8 mouse cellular contexts compared by ENCODE assay signal in the genomic region with DNA sequence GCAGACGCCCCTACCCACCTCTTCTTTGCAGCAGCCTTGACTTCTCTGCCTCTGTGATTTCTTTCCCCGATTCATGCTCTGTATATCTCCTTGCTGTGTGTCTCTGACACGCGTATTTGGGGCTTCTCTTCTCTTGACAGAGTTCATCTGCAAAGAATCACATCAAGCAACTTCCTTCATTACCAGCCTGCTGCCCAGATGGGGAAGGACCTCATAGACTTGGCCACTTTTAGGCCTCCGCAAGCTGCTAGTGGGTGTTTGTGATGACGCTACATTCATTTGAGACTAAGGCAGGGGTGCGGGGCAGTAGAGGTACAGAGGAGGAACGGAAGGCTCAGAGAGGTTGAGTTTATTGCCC. TPM values are rescaled to one million over a fixed set of nuclear protein-coding genes. Genes with fewer than 3 reads are reported as not detected.
DNase-seq lines count a peak whose midpoint lies in the region; ATAC-seq and TF ChIP-seq lines count a peak whose summit lies in the region.

No protein-coding gene starts in this region.

- no peak for ATAC-seq in embryonic facial prominence, embryonic 12.5 days (ENCODE audit: insufficient number of reproducible peaks, insufficient read depth, low FRiP score, low TSS enrichment)
- ATAC-seq in hindbrain, postnatal 0 days: peak; percentile 57; the same call in 1 of the 2 replicates
- ATAC-seq in liver, embryonic 13.5 days (ENCODE audit: low read depth): no peak

- no peak for TF ChIP-seq CTCF in E14TG2a.4 (conservative IDR thresholded peaks at IDR 0.05; ENCODE audit: low read length)
- no peak for TF ChIP-seq CTCF in hindbrain, postnatal 0 days (IDR thresholded peaks at IDR 0.05; ENCODE audit: low read depth)
- no peak for TF ChIP-seq CTCF in small intestine, adult 2 months (IDR thresholded peaks at IDR 0.05; ENCODE audit: extremely low read depth, insufficient read length, insufficient replicate concordance, low read depth, low read length)

- peak overlapping the region; percentile 47 for H3K27ac ChIP-seq in embryonic facial prominence, embryonic 12.5 days
- peak overlapping the region; percentile 83 for H3K27ac ChIP-seq in hindbrain, postnatal 0 days
- H3K27ac ChIP-seq in liver, embryonic 13.5 days: no peak overlapping the region
- H3K27ac ChIP-seq in small intestine, adult 2 months (ENCODE audit: insufficient read depth, low read depth, low read length): no peak overlapping the region

- no peaks in the 10 kb centered on the region for H3K9me3 ChIP-seq in E14TG2a.4 (ENCODE audit: low read length)
- no peaks in the 10 kb centered on the region for H3K9me3 ChIP-seq in embryonic facial prominence, embryonic 12.5 days
- no peaks in the 10 kb centered on the region for H3K9me3 ChIP-seq in hindbrain, postnatal 0 days (ENCODE audit: low read length)
- no peaks in the 10 kb centered on the region for H3K9me3 ChIP-seq in liver, embryonic 13.5 days (replicated peaks)

- H3K9ac ChIP-seq in embryonic facial prominence, embryonic 12.5 days: peak overlapping the region; percentile 52
- H3K9ac ChIP-seq in hindbrain, postnatal 0 days (replicated peaks; ENCODE audit: low read length): peak overlapping the region; percentile 44
- H3K9ac ChIP-seq in liver, embryonic 13.5 days: peak overlapping the region; percentile 18; the same call in 1 of the 2 replicates

- no peaks in the 10 kb centered on the region; the same call in 1 of the 2 replicates for H3K27me3 ChIP-seq in E14TG2a.4 (ENCODE audit: insufficient read depth, low read length)
- H3K27me3 ChIP-seq in embryonic facial prominence, embryonic 12.5 days: no peaks in the 10 kb centered on the region
- H3K27me3 ChIP-seq in hindbrain, postnatal 0 days (ENCODE audit: insufficient read depth, low read length): no peaks in the 10 kb centered on the region
- H3K27me3 ChIP-seq in liver, embryonic 13.5 days: no peaks in the 10 kb centered on the region
- H3K27me3 ChIP-seq in small intestine, adult 2 months (ENCODE audit: control insufficient read depth, insufficient read depth, low read length): no peaks in the 10 kb centered on the region

- H3K4me1 ChIP-seq in E14TG2a.4 (replicated peaks; ENCODE audit: low read depth, low read length): peaks cover 42% of the 10 kb centered on the region
- H3K4me1 ChIP-seq in embryonic facial prominence, embryonic 12.5 days: peaks cover 5% of the 10 kb centered on the region; the same call in 1 of the 2 replicates
- no peaks in the 10 kb centered on the region for H3K4me1 ChIP-seq in hindbrain, postnatal 0 days (ENCODE audit: insufficient read depth, low read length)
- peaks cover 14% of the 10 kb centered on the region for H3K4me1 ChIP-seq in liver, embryonic 13.5 days (replicated peaks)
- peaks cover 7% of the 10 kb centered on the region; the same call in 1 of the 2 replicates for H3K4me1 ChIP-seq in small intestine, adult 2 months (ENCODE audit: control insufficient read depth, insufficient read depth, insufficient read length, low read length)

- DNase-seq in kidney, adult 11 months: peak; percentile 8
- DNase-seq in kidney, adult 18-20 months: no peak
- peak; percentile 7 for DNase-seq in hindbrain, postnatal 0 days (ENCODE audit: low spot score)
- no peak for DNase-seq in liver, embryonic 13.5 days
- DNase-seq in gastrocnemius, adult 18-20 months (ENCODE audit: low spot score): no peak

- WGBS in embryonic facial prominence, embryonic 12.5 days: 39% methylated on average over 8 of the region's 8 CpGs
- 28% methylated on average over 8 of the region's 8 CpGs for WGBS in hindbrain, postnatal 0 days
- 40% methylated on average over 8 of the region's 8 CpGs for WGBS in liver, embryonic 13.5 days (ENCODE audit: insufficient replicate concordance)
- 25% methylated on average over 8 of the region's 8 CpGs for WGBS in small intestine, adult 2 months

- no peak for TF ChIP-seq POLR2A in small intestine, adult 2 months (IDR thresholded peaks at IDR 0.05; ENCODE audit: low read depth, low read length)

- H3K4me3 ChIP-seq in E14TG2a.4 (replicated peaks; ENCODE audit: low read length): peak overlapping the region; percentile 83
- H3K4me3 ChIP-seq in embryonic facial prominence, embryonic 12.5 days: peak overlapping the region; percentile 59
- peak overlapping the region; percentile 48 for H3K4me3 ChIP-seq in hindbrain, postnatal 0 days (ENCODE audit: low read length)
- H3K4me3 ChIP-seq in liver, embryonic 13.5 days (replicated peaks): peak overlapping the region; percentile 67
- H3K4me3 ChIP-seq in small intestine, adult 2 months (ENCODE audit: low read depth, low read length): peak overlapping the region; percentile 88

- peak overlapping the region; percentile 70 for H3K4me2 ChIP-seq in embryonic facial prominence, embryonic 12.5 days (replicated peaks)
- H3K4me2 ChIP-seq in hindbrain, postnatal 0 days (ENCODE audit: low read depth, low read length): peak overlapping the region; percentile 94
- H3K4me2 ChIP-seq in liver, embryonic 13.5 days: peak overlapping the region; percentile 70

- H3K36me3 ChIP-seq in E14TG2a.4 (ENCODE audit: insufficient read depth, low read length): peaks cover 39% of the 10 kb centered on the region
- H3K36me3 ChIP-seq in embryonic facial prominence, embryonic 12.5 days: peaks cover 13% of the 10 kb centered on the region; the same call in 1 of the 2 replicates
- no peaks in the 10 kb centered on the region; the same call in none of the 2 replicates for H3K36me3 ChIP-seq in hindbrain, postnatal 0 days (ENCODE audit: insufficient read depth, low read length)
- H3K36me3 ChIP-seq in liver, embryonic 13.5 days: peaks cover 4% of the 10 kb centered on the region; the same call in 1 of the 2 replicates
- H3K36me3 ChIP-seq in small intestine, adult 2 months (ENCODE audit: control insufficient read depth, insufficient read depth, low read length): peaks cover 10% of the 10 kb centered on the region; the same call in 1 of the 2 replicates

RNA-seq across cellular contexts. Expression of gene Mks1, which starts 0.6 kb away (rescaled TPM):
- polyA plus RNA-seq in embryonic facial prominence, embryonic 12.5 days (2016; fragmentation: Nextera tagmentation; extraction: Ambion mirVana): 19.8 and 20.6 TPM in 2 replicates
- total RNA-seq in hindbrain, postnatal 0 days (2014; rRNA removed): 10.2 and 17.4 TPM in 2 replicates
- polyA plus RNA-seq in hindbrain, postnatal 0 days (2015; fragmentation: Nextera tagmentation; extraction: Ambion mirVana): 8.0 and 8.4 TPM in 2 replicates
- polyA plus RNA-seq in liver, embryonic 13.5 days (2015; fragmentation: Nextera tagmentation; extraction: Ambion mirVana): 2.1 and 2.5 TPM in 2 replicates
- polyA plus RNA-seq in small intestine, adult 2 months (2012; rRNA removed): 2.4 and 5.0 TPM in 2 replicates
- 1 to 10 TPM; 1.6 to 1.8 TPM for total RNA-seq in gastrocnemius, adult 18-20 months (2021)

RNA-seq across cellular contexts. Expression of gene Epx, which starts 21.8 kb away (rescaled TPM):
- polyA plus RNA-seq in embryonic facial prominence, embryonic 12.5 days (2016; fragmentation: Nextera tagmentation; extraction: Ambion mirVana): not detected in 2 replicates
- 0.68 and 0.89 TPM in 2 replicates for total RNA-seq in hindbrain, postnatal 0 days (2014; rRNA removed)
- polyA plus RNA-seq in hindbrain, postnatal 0 days (2015; fragmentation: Nextera tagmentation; extraction: Ambion mirVana): 1.6 and 2.2 TPM in 2 replicates
- 3.0 TPM in 2 replicates for polyA plus RNA-seq in liver, embryonic 13.5 days (2015; fragmentation: Nextera tagmentation; extraction: Ambion mirVana)
- 0.08 TPM in 1 of 2 replicates, not detected in the other for polyA plus RNA-seq in small intestine, adult 2 months (2012; rRNA removed)
- total RNA-seq in gastrocnemius, adult 18-20 months (2021): not detected

RNA-seq across cellular contexts. Expression of gene Lpo, which starts 25.5 kb away (rescaled TPM):
- 0.56 and 0.83 TPM in 2 replicates for polyA plus RNA-seq in embryonic facial prominence, embryonic 12.5 days (2016; fragmentation: Nextera tagmentation; extraction: Ambion mirVana)
- 3.4 and 4.9 TPM in 2 replicates for total RNA-seq in hindbrain, postnatal 0 days (2014; rRNA removed)
- polyA plus RNA-seq in hindbrain, postnatal 0 days (2015; fragmentation: Nextera tagmentation; extraction: Ambion mirVana): 3.3 and 4.3 TPM in 2 replicates
- polyA plus RNA-seq in liver, embryonic 13.5 days (2015; fragmentation: Nextera tagmentation; extraction: Ambion mirVana): not detected in 2 replicates
- polyA plus RNA-seq in small intestine, adult 2 months (2012; rRNA removed): 0.20 TPM in 1 of 2 replicates, not detected in the other
- total RNA-seq in gastrocnemius, adult 18-20 months (2021): not detected

RNA-seq across cellular contexts. Expression of gene Olfr462, which starts 38.5 kb away (rescaled TPM):
- not detected in 2 replicates for polyA plus RNA-seq in embryonic facial prominence, embryonic 12.5 days (2016; fragmentation: Nextera tagmentation; extraction: Ambion mirVana)
- total RNA-seq in hindbrain, postnatal 0 days (2014; rRNA removed): not detected in 2 replicates
- not detected in 2 replicates for polyA plus RNA-seq in hindbrain, postnatal 0 days (2015; fragmentation: Nextera tagmentation; extraction: Ambion mirVana)
- not detected in 2 replicates for polyA plus RNA-seq in liver, embryonic 13.5 days (2015; fragmentation: Nextera tagmentation; extraction: Ambion mirVana)
- polyA plus RNA-seq in small intestine, adult 2 months (2012; rRNA removed): not detected in 2 replicates
- total RNA-seq in gastrocnemius, adult 18-20 months (2021): not detected

RNA-seq across cellular contexts. Expression of gene Olfr463, which starts 43.6 kb away (rescaled TPM):
- polyA plus RNA-seq in embryonic facial prominence, embryonic 12.5 days (2016; fragmentation: Nextera tagmentation; extraction: Ambion mirVana): not detected in 2 replicates
- total RNA-seq in hindbrain, postnatal 0 days (2014; rRNA removed): not detected in 2 replicates
- not detected in 2 replicates for polyA plus RNA-seq in hindbrain, postnatal 0 days (2015; fragmentation: Nextera tagmentation; extraction: Ambion mirVana)
- not detected in 2 replicates for polyA plus RNA-seq in liver, embryonic 13.5 days (2015; fragmentation: Nextera tagmentation; extraction: Ambion mirVana)
- not detected in 2 replicates for polyA plus RNA-seq in small intestine, adult 2 months (2012; rRNA removed)
- total RNA-seq in gastrocnemius, adult 18-20 months (2021): not detected

Comparison
In these comparisons a context has a peak if more than half of its experiments do, and no peak if none do; other contexts are left out.
1. DNase-seq: peak in kidney, adult 11 months (single experiment) and hindbrain, postnatal 0 days (single experiment); none in kidney, adult 18-20 months (single experiment), liver, embryonic 13.5 days (single experiment) and gastrocnemius, adult 18-20 months (single experiment).
2. H3K27ac ChIP-seq: peak in embryonic facial prominence, embryonic 12.5 days (single experiment) and hindbrain, postnatal 0 days (single experiment); none in liver, embryonic 13.5 days (single experiment) and small intestine, adult 2 months (single experiment).
3. Peak in every context shown above with its lines, with median percentiles within 50 percentile points of each other: H3K4me3 ChIP-seq, H3K4me2 ChIP-seq and H3K9ac ChIP-seq.